Mouse (Mus musculus) spleen, postnatal 4 days (tissue): Measurements from ENCODE around the gene Olfr279.

ENCODE experiments used
- DNase-seq, 2 experiments: peaks; one replicate each; pipeline ENCODE4 v3.0.0; 2022; ENCODE audit warnings: low spot score in 2 of 2

The Olfr279 gene

DNA sequence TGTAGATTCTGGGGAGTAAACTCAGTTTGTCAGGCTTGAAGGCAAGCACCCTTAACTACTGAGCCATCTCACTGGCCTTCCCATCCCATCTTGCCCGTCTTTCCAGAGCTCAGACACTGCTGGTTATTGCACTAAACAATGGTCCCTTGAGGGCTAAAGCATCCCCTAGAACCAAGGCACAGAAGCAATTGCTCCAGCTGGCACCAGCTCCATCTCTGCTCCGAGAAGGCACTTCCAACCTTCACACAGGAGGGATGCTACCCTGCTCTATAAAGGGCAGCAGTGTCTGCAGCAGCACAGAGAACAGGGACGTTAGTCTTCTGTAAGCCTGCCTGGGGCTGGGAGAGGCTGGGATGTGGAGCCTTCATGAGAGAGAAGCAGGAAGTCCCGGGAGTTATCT is at the start of gene Olfr279:
Gene Olfr279 (plus strand): TSS at position 301 of the 400 bp plus-strand sequence.
- DNase-seq = no peak

GRCm38 (mm10) chr15:98444561-98444960 is 47.6 kb upstream of the Olfr279 start:
- DNase-seq = no peak

GRCm38 (mm10) chr15:98448521-98448920 is 43.7 kb upstream of the Olfr279 start:
- DNase-seq = no peak

GRCm38 (mm10) chr15:98452288-98452687 is 39.9 kb upstream of the Olfr279 start, which contains the start of gene Olfr281:
TSS of gene Olfr281 (plus strand) at chr15:98452588.
- no peak for DNase-seq

GRCm38 (mm10) chr15:98469596-98469995 is 22.6 kb upstream of the Olfr279 start, which contains the start of gene OR5BS1P:
TSS of gene OR5BS1P (plus strand) at chr15:98469896.
- no peak for DNase-seq

DNA sequence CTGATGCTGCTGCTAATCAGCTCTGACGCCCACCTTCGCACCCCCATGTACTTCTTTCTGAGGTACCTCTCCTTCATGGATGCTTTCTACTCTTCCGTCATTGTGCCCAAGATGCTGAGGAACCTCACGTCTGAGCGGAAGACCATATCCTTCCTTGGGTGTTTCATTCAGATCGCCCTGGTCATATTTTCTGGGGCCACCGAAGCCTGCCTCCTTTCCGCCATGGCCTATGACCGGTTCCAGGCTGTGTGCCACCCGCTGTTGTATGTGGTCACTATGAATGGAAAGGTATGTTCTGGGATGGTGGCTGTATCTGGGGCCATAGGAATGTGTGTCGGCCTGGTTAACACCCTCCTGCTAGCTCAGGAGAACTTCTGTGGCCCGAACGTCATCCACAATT is 20.7 kb upstream of the Olfr279 start:
- no peak for DNase-seq

GRCm38 (mm10) chr15:98474958-98475357 is 17.2 kb upstream of the Olfr279 start:
- no peak for DNase-seq

- DNase-seq = peak; percentile 46 to 79
Measured at GRCm38 (mm10) chr15:98475382-98475781, 16.8 kb upstream of the Olfr279 start.

DNA sequence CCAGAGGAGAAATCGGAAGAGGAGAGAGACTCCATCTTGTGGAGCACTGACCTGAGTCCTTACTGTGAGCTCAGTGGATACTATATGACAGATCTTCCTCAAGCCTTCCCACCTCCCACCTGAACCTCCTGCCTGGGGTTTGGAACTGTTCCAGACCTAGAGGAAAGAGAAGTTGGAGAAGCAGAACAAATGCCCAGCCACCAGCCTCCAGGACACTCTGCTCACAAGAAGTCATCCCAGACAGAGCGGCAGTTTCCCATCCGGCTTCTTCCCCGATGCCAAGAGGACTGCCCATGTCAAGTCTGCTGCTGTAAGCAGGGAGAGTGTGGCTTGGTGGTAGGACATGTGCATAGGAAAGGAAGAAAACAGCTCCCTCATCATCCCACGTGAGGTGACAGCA is 15.9 kb upstream of the Olfr279 start:
- DNase-seq = no peak

- DNase-seq = no peak
Measured at GRCm38 (mm10) chr15:98479568-98480102, 12.6 kb upstream of the Olfr279 start.

- DNase-seq = no peak
Measured at GRCm38 (mm10) chr15:98482701-98483100, 9.5 kb upstream of the Olfr279 start, which contains the start of gene Lalba. TSS of gene Lalba (minus strand) at chr15:98482721.

DNA sequence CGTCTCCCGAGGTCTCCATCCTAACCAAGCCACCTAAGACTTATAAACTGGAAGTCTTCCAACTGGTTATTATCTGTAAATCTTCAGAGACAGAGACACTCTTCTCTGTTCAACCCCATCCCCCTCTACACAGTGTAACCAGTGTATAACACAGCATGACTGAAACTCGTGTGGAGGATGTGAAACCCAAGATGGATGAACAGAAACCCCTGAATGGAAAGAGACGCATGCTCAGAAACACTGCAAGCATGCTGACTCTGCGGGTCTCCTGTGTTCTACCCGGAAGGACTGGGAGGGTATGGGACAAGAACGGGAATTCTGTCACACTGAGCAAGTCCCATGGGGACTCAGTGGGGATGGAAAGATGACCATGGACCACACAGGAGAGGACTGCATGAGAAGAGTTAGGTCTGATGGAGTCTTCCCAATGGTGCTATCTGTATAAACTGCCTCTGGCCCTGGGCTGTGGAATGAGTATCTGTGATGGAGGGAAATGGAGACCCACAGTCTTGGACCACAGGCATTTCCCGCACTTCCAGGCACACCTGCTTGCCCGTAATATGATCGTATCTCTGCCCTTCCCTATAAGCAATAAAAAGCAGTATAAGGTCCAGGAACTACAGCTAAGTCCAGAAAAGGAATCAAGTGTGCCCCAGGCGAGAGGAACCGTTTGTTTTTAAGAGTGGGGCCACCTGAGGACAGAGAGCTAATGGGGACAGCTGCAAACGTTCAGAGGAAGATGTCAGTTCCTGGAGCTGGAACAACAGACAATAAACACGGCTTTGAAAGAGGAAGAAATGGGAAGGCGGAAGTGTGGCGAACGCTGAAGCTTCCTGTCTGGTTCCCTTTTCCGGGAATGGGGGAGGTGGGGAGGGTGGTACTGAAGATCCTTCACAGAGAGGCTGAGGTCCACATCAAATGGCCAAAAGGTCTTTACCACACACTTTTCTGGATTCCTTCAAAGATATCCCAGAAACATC is 8.0 kb upstream of the Olfr279 start:
- no peak for DNase-seq

DNA sequence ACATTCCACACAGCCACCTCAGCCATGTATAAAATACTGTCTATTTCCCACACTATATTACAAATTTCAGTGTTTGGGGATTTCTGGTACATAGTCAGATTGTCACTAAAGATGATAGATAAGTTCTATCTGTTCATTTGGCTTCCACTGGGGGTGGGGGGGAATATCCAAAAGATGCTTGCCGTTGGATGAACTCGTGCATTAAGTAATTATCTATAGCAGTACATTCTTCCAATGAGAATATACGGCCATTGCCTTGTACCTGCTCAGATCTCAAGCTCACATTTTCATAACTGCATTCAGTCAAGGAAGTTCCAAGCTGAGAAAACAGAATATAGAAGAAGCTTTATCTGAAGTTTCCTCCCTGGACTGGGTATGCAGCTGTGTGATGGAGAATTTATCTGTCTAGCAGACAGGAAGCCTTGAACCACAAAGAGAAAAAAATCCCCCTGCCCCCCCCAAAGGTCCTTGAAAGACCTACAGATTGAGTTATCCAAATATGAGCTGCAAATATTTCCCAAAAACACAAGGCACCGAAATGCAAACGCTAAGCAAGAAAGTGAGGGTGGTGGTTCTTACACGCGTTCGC is 5.7 kb upstream of the Olfr279 start:
- DNase-seq = no peak

DNA sequence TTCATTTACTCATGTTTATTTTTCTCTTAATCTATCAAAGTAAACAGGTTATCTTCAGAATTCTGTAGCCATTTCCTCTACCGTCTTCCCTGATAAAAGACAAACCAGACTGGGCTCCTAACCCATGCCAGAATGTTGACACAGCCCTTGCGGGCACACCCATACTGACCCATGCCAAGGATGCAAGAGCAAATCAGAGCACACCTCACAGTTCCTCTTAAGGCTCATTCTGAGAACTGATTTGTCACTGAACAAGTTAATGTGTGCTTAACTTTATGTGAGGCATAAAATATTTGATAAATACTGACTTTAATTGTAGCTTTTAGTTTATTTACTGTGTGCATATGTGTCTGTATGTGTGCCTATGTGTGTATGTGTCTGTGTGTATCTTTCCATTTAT is 870 bp upstream of the Olfr279 start:
- DNase-seq = no peak

- DNase-seq = no peak
Measured at GRCm38 (mm10) chr15:98497631-98498030, 5.4 kb downstream of the Olfr279 start.

GRCm38 (mm10) chr15:98503317-98503716 is 11.1 kb downstream of the Olfr279 start:
- DNase-seq = no peak

DNA sequence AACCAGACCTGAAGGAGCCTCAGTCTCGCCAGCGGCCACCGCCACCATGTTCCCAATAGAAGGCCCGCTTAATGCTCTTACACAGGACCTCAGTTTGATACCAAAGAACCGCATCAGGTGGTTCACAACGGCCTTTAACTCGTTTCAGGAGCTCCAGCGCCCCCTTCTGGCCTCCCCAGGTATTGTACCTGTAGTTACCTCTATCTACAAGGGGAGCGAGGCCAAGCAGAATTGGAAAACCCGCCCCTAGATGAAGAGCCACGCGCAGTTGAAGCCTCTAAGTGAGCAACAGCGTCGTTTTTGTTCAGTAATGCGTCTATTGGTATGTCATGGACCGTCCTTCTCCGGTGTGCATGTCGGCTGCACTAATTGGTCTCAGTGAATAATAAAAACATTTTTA is 12.3 kb downstream of the Olfr279 start:
- DNase-seq = peak; percentile 79 to 94

GRCm38 (mm10) chr15:98506253-98506957 is 14.2 kb downstream of the Olfr279 start:
- DNase-seq = no peak

DNA sequence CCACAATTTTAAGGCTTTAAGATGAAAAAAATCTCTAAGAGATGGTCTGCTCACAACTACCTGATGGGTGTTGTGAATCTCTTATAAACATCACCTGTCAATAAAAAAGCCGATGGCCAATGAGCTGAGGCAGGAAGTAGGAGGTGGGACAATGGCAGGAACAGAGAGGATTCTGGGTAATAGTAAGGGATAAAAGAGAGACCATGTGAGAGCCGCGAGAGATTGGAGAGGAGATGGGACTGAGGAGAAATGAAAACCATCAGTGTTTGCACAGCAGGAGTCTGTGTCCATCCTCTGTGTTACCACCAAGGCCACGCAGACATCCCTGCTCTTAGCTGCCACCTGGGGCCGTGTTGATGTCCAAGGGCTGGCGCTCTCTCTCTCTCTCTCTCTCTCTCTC is 15.1 kb downstream of the Olfr279 start:
- DNase-seq = no peak

- DNase-seq = no peak
Measured at GRCm38 (mm10) chr15:98509387-98509786, 17.2 kb downstream of the Olfr279 start.

- DNase-seq = peak; percentile 80 to 93
Measured at GRCm38 (mm10) chr15:98510438-98511385, 18.5 kb downstream of the Olfr279 start.
